In the genomic region with DNA sequence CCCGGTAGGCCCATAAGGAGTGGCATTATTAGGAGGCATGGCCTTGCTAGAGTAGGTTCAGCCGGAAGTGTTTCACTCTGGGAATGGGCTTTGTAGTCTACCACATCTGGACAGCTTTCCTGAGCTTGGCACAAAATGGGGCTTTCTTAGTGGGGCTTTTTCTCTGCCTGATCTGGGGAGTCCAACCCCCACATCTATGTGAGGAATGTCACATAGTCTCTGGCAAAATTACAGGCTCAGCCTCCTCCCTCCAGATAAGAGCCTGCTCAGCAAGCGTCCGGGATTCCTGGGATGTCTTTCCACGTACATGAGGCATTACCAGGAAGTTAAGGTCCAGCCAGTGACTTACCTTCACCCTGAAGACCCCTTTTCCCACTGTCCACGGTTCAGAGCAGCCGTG, we compare ENCODE assay signal across 12 mouse cellular contexts. TPM values are rescaled to one million over a fixed set of nuclear protein-coding genes. Genes with fewer than 3 reads are reported as not detected.
DNase-seq lines count a peak whose midpoint lies in the region; ATAC-seq lines count a peak whose summit lies in the region.
"Had no signal": no experiment of that assay in that cellular context is flagged by ENCODE, and none has a peak within 500 bp of the region (broad histone marks: within the 10 kb centered on the region; RNA-seq: fewer than 3 reads in every experiment).

No protein-coding gene starts in this region.

- H3K9me3 ChIP-seq in heart, embryonic 12.5 days (replicated peaks): no peaks in the 10 kb centered on the region
- no peaks in the 10 kb centered on the region for H3K9me3 ChIP-seq in midbrain, embryonic 15.5 days
- H3K9me3 ChIP-seq: midbrain, embryonic 10.5 days; neural tube, embryonic 12.5 days had no signal

- peak; percentile 34 for DNase-seq in kidney, postnatal 10 days
- no peak for DNase-seq in kidney, postnatal 25 days
- peak; percentile 18 for DNase-seq in liver
- no peak for DNase-seq in retina, postnatal 1 day
- DNase-seq in thymus, postnatal 25 days: no peak
- DNase-seq: cerebellum, postnatal 25 days; right cerebral cortex, postnatal 14 days had no signal

- peaks cover 59% of the 10 kb centered on the region for H3K4me1 ChIP-seq in heart, embryonic 12.5 days (replicated peaks)
- H3K4me1 ChIP-seq in midbrain, embryonic 15.5 days: no peaks in the 10 kb centered on the region

- peak; percentile 31 for ATAC-seq in heart, embryonic 12.5 days (ENCODE audit: insufficient number of reproducible peaks, low FRiP score)
- no peak for ATAC-seq in midbrain, embryonic 15.5 days (replicated peaks)

- no peaks in the 10 kb centered on the region for H3K27me3 ChIP-seq in heart, embryonic 12.5 days (replicated peaks)
- H3K27me3 ChIP-seq in midbrain, embryonic 15.5 days (replicated peaks): no peaks in the 10 kb centered on the region
- H3K27me3 ChIP-seq: neural tube, embryonic 12.5 days had no signal

- H3K36me3 ChIP-seq in heart, embryonic 12.5 days: no peaks in the 10 kb centered on the region
- no peaks in the 10 kb centered on the region for H3K36me3 ChIP-seq in macrophage (ENCODE audit: inconsistent target)
- H3K36me3 ChIP-seq in midbrain, embryonic 15.5 days (replicated peaks): no peaks in the 10 kb centered on the region
- H3K36me3 ChIP-seq: midbrain, embryonic 10.5 days; neural tube, embryonic 12.5 days had no signal

- peak overlapping the region; percentile 15; the same call in 1 of the 2 replicates for H3K4me2 ChIP-seq in heart, embryonic 12.5 days
- H3K4me2 ChIP-seq in midbrain, embryonic 15.5 days: no peak overlapping the region
- H3K4me2 ChIP-seq: neural tube, embryonic 12.5 days had no signal

- no peak overlapping the region for H3K9ac ChIP-seq in heart, embryonic 12.5 days
- no peak overlapping the region for H3K9ac ChIP-seq in midbrain, embryonic 15.5 days

- H3K4me3 ChIP-seq in heart, embryonic 12.5 days: no peak overlapping the region
- H3K4me3 ChIP-seq in macrophage (ENCODE audit: inconsistent target): no peak overlapping the region
- no peak overlapping the region for H3K4me3 ChIP-seq in midbrain, embryonic 15.5 days
- H3K4me3 ChIP-seq: midbrain, embryonic 10.5 days; neural tube, embryonic 12.5 days had no signal

- H3K79me2 ChIP-seq in macrophage (ENCODE audit: inconsistent target): no peaks in the 10 kb centered on the region

- H3K27ac ChIP-seq in heart, embryonic 12.5 days (ENCODE audit: poor library complexity, severe bottlenecking): peak overlapping the region; percentile 97
- H3K27ac ChIP-seq in macrophage: peak overlapping the region; percentile 99
- no peak overlapping the region for H3K27ac ChIP-seq in midbrain, embryonic 15.5 days
- H3K27ac ChIP-seq: neural tube, embryonic 12.5 days had no signal

- WGBS in heart, embryonic 12.5 days: 28% methylated on average over 7 of the region's 7 CpGs
- WGBS in macrophage (ENCODE audit: missing documents): 93% methylated on average over 7 of the region's 7 CpGs
- WGBS in midbrain, embryonic 15.5 days: 85% methylated on average over 7 of the region's 7 CpGs

RNA-seq across cellular contexts. Expression of a gene that starts 1.1 kb away (rescaled TPM):
- polyA plus RNA-seq in heart, embryonic 12.5 days (2016; fragmentation: Nextera tagmentation; extraction: Ambion mirVana): 444 and 446 TPM in 2 replicates
- 100 to 1,000 TPM in 25 of 26 experiments, 10 to 100 TPM in 1; 94.3 to 365 (median 256) TPM for total RNA-seq in macrophage (2018; cell fraction: chromatin; rRNA removed)
- total RNA-seq in macrophage (2018; cell fraction: cytosol; rRNA removed): 100 to 1,000 TPM; 191 to 292 (median 238) TPM
- total RNA-seq in macrophage (2018; cell fraction: nucleus; rRNA removed): 100 to 1,000 TPM in 24 of 26 experiments, 10 to 100 TPM in 2; 94.1 to 222 (median 173) TPM
- 247 to 425 TPM (median 316 TPM) in 3 replicates for polyA plus RNA-seq in macrophage (2018)
- polyA plus RNA-seq in midbrain, embryonic 15.5 days (2015; fragmentation: Nextera tagmentation; extraction: Ambion mirVana): 265 and 272 TPM in 2 replicates

RNA-seq across cellular contexts. Expression of a gene that starts 24.9 kb away (rescaled TPM):
- 40.8 and 43.5 TPM in 2 replicates for polyA plus RNA-seq in heart, embryonic 12.5 days (2016; fragmentation: Nextera tagmentation; extraction: Ambion mirVana)
- 10 to 100 TPM in 22 of 26 experiments, 1 to 10 TPM in 4; 5.4 to 30.4 (median 18.9) TPM for total RNA-seq in macrophage (2018; cell fraction: chromatin; rRNA removed)
- total RNA-seq in macrophage (2018; cell fraction: cytosol; rRNA removed): 10 to 100 TPM; 26.9 to 54.3 (median 43.4) TPM
- 10 to 100 TPM in 25 of 26 experiments, 1 to 10 TPM in 1; 9.2 to 42.0 (median 25.0) TPM for total RNA-seq in macrophage (2018; cell fraction: nucleus; rRNA removed)
- polyA plus RNA-seq in macrophage (2018): 7.5 to 38.3 TPM (median 24.5 TPM) in 3 replicates
- polyA plus RNA-seq in midbrain, embryonic 15.5 days (2015; fragmentation: Nextera tagmentation; extraction: Ambion mirVana): 52.3 and 54.4 TPM in 2 replicates

Comparison
In these comparisons a context has a peak if more than half of its experiments do, and no peak if none do; other contexts are left out.
1. DNase-seq: peak in kidney, postnatal 10 days (single experiment) and liver (single experiment); none in kidney, postnatal 25 days (0 of 2), retina, postnatal 1 day (single experiment) and thymus, postnatal 25 days (single experiment).